Mouse (Mus musculus) limb, embryonic 11.5 days (tissue): ENCODE results near the gene Rara. TPM values are rescaled to one million over a fixed set of nuclear protein-coding genes. Genes with fewer than 3 reads are reported as not detected.
"Not testable (repeated sequence)": the region's sequence is repeated elsewhere in the genome, so short reads cannot be mapped to it uniquely, and the experiment has no call there.

Experiments used
- ATAC-seq: fragments of 200-750 bp; cut with Nextera tagmentation; 2 replicates; pipeline ENCODE4 v1.8.0; 2017; ENCODE audit warnings: low read depth; ENCODE audit not compliant: insufficient number of reproducible peaks, low FRiP score, low TSS enrichment
- DNase-seq: peaks from one replicate; pipeline ENCODE4 v3.0.0-alpha.2; 2015; ENCODE audit warnings: low spot score
- H3K27ac ChIP-seq: fragments of 300-500 bp; sonication (generic); replicated peaks from 2 replicates; pipeline ENCODE4 v1.5.1; 2014; ENCODE audit warnings: low read depth, mild to moderate bottlenecking, low read length
- H3K27me3 ChIP-seq: fragments of 300-500 bp; sonication (generic); 2 replicates; pipeline ENCODE4 v1.6.1; 2014; ENCODE audit warnings: mild to moderate bottlenecking, low read length, mixed read lengths; ENCODE audit not compliant: control insufficient read depth, insufficient read depth
- H3K36me3 ChIP-seq: fragments of 300-500 bp; sonication (generic); 2 replicates; pipeline ENCODE4 v1.6.1; 2014; ENCODE audit warnings: mild to moderate bottlenecking, low read length, moderate library complexity, mixed read lengths; ENCODE audit not compliant: control insufficient read depth, insufficient read depth
- H3K4me1 ChIP-seq: fragments of 300-500 bp; sonication (generic); 2 replicates; pipeline ENCODE4 v1.6.1; 2014; ENCODE audit warnings: low read length, mixed read lengths; ENCODE audit not compliant: control insufficient read depth, insufficient read depth
- H3K4me2 ChIP-seq: fragments of 300-500 bp; sonication (generic); 2 replicates; pipeline ENCODE4 v1.6.1; 2014; ENCODE audit warnings: low read depth, mild to moderate bottlenecking, moderate library complexity; ENCODE audit not compliant: severe bottlenecking
- H3K4me3 ChIP-seq: fragments of 300-500 bp; sonication (generic); 2 replicates; pipeline ENCODE4 v1.5.1; 2014; ENCODE audit warnings: low read depth, low read length
- H3K9ac ChIP-seq: fragments of 300-500 bp; sonication (generic); 2 replicates; pipeline ENCODE4 v1.6.1; 2014; ENCODE audit warnings: mild to moderate bottlenecking, low read length
- H3K9me3 ChIP-seq: fragments of 300-500 bp; sonication (generic); 2 replicates; pipeline ENCODE4 v1.6.1; 2016; ENCODE audit warnings: low read length; ENCODE audit not compliant: control insufficient read depth
- WGBS: fragments of 180-500 bp; shearing (Covaris S2); extraction: QIAGEN DNeasy Blood & Tissue Kit; methylation state at CpG from one replicate; pipeline ENCODE4 v1.1.7; 2014; 5-methylcytosine and 5-hydroxymethylcytosine counted together
- polyA plus RNA-seq: library from polyadenylated mRNA; unstranded; fragments of >200 nt; fragmentation: Nextera tagmentation; extraction: Ambion mirVana; gene quantifications from 2 replicates; pipeline ENCODE4 v1.2.1, GENCODE M21; 2014

Gene Rara
- polyA plus RNA-seq, 1 experiment from 2014 or later = 46.7 TPM

DNA sequence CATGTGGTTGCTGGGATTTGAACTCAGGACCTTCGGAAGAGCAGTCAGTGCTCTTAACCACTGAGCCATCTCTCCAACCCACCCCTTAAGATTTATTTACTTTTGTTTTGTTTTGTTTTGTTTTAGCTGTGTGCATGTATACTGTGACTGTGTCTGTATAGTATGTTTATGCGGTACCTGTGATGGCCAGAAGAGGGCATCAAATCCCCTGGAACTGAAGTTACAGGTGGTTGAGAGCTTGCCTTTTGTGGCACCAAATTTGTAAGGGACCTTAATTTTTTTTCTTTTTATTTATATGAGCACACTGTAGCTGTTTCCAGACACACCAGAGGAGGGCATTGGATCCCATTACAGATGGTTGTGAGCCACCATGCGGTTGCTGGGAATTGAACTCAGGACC, 11.2 kb upstream of the Rara start:
- not testable (repeated sequence) for H3K27me3 ChIP-seq, ATAC-seq

DNA sequence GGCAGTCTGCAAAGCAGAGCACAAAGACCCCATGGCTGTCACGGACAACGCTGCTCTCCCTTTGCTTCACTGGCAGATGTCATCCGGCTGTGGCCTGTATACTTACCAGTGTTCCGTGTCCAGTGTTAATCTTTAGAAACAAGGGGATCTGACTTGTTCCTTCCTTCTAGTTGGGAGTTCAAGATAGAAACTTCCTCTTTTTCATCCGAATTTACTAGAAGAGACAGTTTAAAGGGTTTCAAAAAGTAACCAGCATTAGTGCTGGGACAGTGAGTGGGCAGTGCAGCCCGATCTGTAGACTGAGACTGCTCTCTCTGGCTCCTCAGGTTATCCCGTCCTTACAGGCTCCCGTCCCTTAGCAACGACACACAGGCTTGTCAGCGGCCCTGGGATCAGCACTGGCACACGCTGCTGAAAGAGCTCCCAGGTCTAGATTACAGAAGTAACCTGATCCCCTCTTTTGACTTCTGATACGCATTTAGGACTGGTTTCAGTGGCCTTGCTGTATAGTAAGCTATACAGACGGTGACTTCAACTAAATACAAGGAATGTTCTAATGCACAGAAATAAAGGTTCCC, 10.1 kb upstream of the Rara start:
- WGBS = 67% methylated on average over 13 of the region's 13 CpGs
- DNase-seq (no peak), ATAC-seq (no peak)
- H3K27me3 ChIP-seq = no peaks in the 10 kb centered on the region
- no peak overlapping the region for H3K4me2 ChIP-seq
- peaks cover 5% of the 10 kb centered on the region for H3K4me1 ChIP-seq
- peak overlapping the region; percentile 56 for H3K27ac ChIP-seq
- H3K4me3 ChIP-seq = no peak overlapping the region
- H3K9me3 ChIP-seq = no peaks in the 10 kb centered on the region
- peaks cover 31% of the 10 kb centered on the region for H3K36me3 ChIP-seq
- no peak overlapping the region for H3K9ac ChIP-seq

More for the DNA sequence above, 11.2 kb upstream of the Rara start:
- DNase-seq, H3K4me2 ChIP-seq, H3K9ac ChIP-seq, H3K4me1 ChIP-seq, H3K27ac ChIP-seq, H3K9me3 ChIP-seq, H3K4me3 ChIP-seq: not testable (repeated sequence)
- 96% methylated on average over 3 of the region's 3 CpGs for WGBS
- peaks cover 35% of the 10 kb centered on the region for H3K36me3 ChIP-seq

DNA sequence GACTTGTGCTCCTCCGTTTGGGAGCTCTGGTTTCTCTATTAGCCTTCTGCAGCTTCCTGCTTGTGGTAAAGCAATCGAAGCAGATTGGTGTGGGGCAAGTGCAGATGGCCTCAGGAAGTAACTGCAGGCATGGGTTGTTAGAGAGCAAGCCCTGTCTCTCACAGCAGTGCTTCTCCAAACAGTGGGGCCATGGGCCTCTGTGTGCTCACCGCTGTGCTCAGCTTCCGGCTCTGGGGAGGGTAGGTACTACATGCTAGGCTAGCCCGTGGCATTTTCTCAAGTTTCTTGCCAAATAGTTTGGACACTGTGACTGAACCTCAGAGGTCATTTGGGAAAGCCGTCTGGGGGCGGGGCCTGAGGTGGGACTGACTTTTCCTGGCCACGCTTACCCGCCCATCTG, 9.4 kb upstream of the Rara start:
- H3K36me3 ChIP-seq = peaks cover 28% of the 10 kb centered on the region
- H3K9ac ChIP-seq = no peak overlapping the region
- no peak overlapping the region for H3K4me2 ChIP-seq
- DNase-seq = no peak
- no peaks in the 10 kb centered on the region for H3K27me3 ChIP-seq
- peaks cover 9% of the 10 kb centered on the region for H3K4me1 ChIP-seq
- 75% methylated on average over 9 of the region's 9 CpGs for WGBS
- ATAC-seq = no peak
- no peak overlapping the region for H3K4me3 ChIP-seq
- H3K27ac ChIP-seq = peak overlapping the region; percentile 56
- no peaks in the 10 kb centered on the region for H3K9me3 ChIP-seq

DNA sequence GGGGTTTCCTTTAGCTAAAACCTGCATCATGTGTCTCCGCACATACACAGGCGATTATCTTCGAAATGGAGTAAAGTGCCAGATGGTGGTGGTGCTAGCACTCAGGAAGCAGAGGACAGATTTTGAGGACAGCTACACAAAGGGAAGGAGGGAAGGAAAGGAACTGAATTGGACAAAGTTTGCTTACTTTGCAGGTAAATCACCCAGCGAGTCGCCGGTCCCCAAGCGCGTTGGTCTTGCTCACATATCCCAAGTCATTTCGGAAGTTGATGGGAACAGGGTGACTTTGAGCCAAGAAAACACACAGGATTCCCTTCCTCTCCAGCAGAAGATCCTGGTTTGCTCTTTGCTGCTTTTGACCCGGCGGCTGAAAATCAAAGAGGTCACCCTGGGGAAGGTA, 8.6 kb upstream of the Rara start:
- Histone ChIP-seq H3K9ac (no peak overlapping the region), H3K9me3 (no peaks in the 10 kb centered on the region), H3K4me3 (no peak overlapping the region), H3K27me3 (no peaks in the 10 kb centered on the region), H3K4me2 (no peak overlapping the region), H3K27ac (no peak overlapping the region), H3K36me3 (peaks cover 23% of the 10 kb centered on the region), H3K4me1 (peaks cover 17% of the 10 kb centered on the region)
- ATAC-seq (no peak), DNase-seq (no peak)
- WGBS = 90% methylated on average over 11 of the region's 11 CpGs

DNA sequence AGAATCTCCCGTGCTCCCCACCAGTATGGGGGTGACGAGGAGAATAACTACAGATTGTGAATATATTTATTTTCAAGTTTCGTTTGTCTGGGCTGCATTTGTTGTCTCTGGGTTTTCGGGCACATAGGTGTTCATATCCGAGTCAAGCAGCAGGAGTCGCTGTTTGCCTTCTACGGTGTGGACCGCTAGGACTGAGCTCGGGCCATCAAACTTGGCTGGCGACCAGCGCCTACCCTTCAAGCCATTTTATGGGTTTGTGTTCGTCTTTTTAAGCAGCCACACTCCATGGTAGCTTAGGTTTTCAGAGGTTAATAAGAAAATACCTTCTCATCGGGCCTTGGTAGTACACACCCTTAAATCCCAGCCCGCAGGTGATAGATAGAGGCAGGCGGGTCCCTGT, 5.8 kb upstream of the Rara start:
- 43% methylated on average over 15 of the region's 15 CpGs for WGBS
- peak; percentile 84 for DNase-seq
- H3K27ac ChIP-seq, H3K27me3 ChIP-seq, H3K4me3 ChIP-seq, ATAC-seq, H3K9me3 ChIP-seq, H3K36me3 ChIP-seq, H3K9ac ChIP-seq, H3K4me2 ChIP-seq: not testable (repeated sequence)
- H3K4me1 ChIP-seq = peaks cover 40% of the 10 kb centered on the region

DNA sequence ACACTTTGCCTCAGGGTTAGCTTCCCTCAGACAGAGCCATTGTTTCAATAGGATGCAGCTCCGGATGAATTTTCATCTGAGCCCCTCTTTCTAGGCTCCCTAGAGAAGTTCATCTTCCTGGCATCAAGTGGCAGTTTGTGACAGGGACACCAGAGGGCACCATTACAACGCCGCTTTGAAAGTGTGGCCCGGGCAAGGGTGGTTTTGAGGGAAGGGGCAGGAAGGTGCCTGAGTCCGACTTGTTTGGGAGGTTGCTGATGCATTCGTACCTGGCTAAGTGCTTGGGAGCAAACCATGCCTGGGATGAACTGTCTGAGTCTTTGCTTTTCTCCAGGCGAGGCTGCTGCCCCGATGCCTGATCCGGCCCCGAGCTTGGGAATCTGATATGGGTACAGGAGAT, 5.3 kb upstream of the Rara start:
- DNase-seq = peak; percentile 86
- Histone ChIP-seq H3K27ac (peak overlapping the region; percentile 77), H3K4me2 (peak overlapping the region; percentile 20; the same call in 1 of the 2 replicates), H3K4me1 (peaks cover 42% of the 10 kb centered on the region)
- WGBS = 27% methylated on average over 10 of the region's 10 CpGs
- not testable (repeated sequence) for H3K27me3 ChIP-seq, H3K4me3 ChIP-seq, H3K9me3 ChIP-seq, H3K9ac ChIP-seq, H3K36me3 ChIP-seq, ATAC-seq

DNA sequence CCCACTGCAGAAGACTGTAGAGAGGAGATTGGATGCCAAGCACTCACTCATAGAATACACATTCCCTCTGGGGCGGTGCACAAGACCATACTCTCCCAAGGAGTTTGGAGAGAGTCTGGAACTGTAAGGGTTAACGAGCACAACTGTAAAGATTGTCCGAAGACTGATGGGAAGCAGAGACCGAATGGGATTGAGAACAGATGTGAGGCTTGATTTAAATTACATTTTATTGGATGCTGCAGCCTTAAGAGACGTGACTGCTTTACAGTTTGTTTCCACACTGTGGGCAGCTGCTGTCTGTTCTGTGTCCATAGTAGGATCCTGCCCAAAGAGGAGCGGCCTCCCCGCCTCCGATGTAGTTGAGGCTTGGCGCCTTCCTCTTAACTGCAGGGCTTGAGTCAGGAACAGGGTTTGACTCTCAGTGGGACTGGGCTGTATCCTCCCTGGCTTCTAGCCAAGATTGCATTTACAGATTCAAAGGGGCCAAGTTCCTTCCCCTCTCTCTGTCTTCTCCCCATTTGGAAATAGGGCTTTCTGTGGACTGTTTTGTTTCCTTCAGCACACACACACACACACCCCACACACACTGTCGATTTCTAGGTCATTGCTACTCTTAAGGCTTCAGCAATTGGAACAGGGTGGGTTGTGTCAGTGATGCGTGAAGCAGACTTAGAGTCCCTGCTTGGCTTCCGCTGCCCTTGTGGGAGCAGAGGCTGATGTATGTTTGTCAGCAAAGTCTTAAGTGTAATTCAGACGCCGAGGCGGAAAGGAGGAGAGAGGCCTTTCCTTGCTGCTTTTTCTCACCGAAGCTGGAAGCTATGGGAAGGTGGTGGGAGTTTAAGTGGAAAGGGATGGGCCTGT, 4.5 kb upstream of the Rara start:
- H3K9me3 ChIP-seq, H3K36me3 ChIP-seq, H3K27me3 ChIP-seq, H3K9ac ChIP-seq, H3K4me3 ChIP-seq: not testable (repeated sequence)
- H3K4me1 ChIP-seq = peaks cover 48% of the 10 kb centered on the region
- WGBS = 19% methylated on average over 16 of the region's 16 CpGs
- H3K27ac ChIP-seq = peak overlapping the region; percentile 77
- peak; percentile 59 for ATAC-seq
- H3K4me2 ChIP-seq = peak overlapping the region; percentile 15; the same call in 1 of the 2 replicates
- peak; percentile 72 for DNase-seq

DNA sequence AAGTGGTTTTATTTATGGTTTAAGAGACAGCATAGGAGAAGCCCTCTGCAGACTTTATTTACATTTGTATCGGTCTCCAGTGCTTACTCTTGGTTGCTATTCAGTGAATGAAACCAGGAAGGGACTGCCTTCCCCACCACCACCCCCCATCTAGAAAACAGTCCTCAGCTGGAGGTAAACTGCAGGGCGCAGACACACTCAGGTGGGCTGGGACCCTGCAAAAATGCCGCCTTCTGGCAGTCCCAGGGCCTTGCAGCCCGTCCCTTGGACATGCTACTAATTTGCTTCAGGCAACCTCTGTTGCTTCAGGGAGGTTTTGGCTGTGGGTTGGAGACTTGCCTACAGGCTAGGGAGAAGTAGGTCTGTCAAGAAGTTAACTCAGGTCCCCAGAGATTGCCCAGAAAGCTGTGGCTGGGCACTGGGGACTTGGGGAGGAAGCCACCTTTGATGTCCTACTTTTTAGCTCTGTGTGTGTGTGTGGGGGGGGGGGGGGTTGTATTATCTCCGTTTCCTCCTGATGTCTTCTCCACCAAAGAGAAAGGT, 2.9 kb upstream of the Rara start:
- Histone ChIP-seq H3K4me1 (peaks cover 64% of the 10 kb centered on the region), H3K9ac (no peak overlapping the region; the same call in 1 of the 2 replicates), H3K36me3 (peaks cover 2% of the 10 kb centered on the region), H3K27ac (peak overlapping the region; percentile 94), H3K4me3 (no peak overlapping the region), H3K9me3 (no peaks in the 10 kb centered on the region), H3K4me2 (no peak overlapping the region; the same call in 1 of the 2 replicates), H3K27me3 (no peaks in the 10 kb centered on the region)
- 19% methylated on average over 5 of the region's 5 CpGs for WGBS
- DNase-seq = no peak
- no peak for ATAC-seq
